Mouse (Mus musculus) embryonic fibroblast, embryonic 13.5 days (primary cell): ENCODE measurements at regions not wholly inside any gene's neighbourhood (a gene's known extent, or its start where the extent isn't known, plus 50 kb on each side); places are given as distances from the start of the nearest gene placed in this dataset.

Source experiments
- H3K27ac ChIP-seq: 2 replicates; pipeline ENCODE4 v1.5.1; 2012; ENCODE audit warnings: low read length, control low read depth, inconsistent platforms; ENCODE audit not compliant: insufficient read depth
- H3K4me1 ChIP-seq: 2 replicates; pipeline ENCODE4 v1.6.1; 2011; ENCODE audit warnings: low read length; ENCODE audit not compliant: control insufficient read depth, insufficient read depth
- H3K4me3 ChIP-seq: 2 replicates; pipeline ENCODE4 v1.5.1; 2011; ENCODE audit warnings: mild to moderate bottlenecking, control low read depth, low read length; ENCODE audit not compliant: insufficient read depth
- CTCF ChIP-seq: IDR thresholded peaks from 2 replicates; pipeline ENCODE4 v1.5.1; 2011; ENCODE audit warnings: mild to moderate bottlenecking, control low read depth, low read length, moderate library complexity, borderline replicate concordance; ENCODE audit not compliant: insufficient read depth
- POLR2A ChIP-seq: IDR thresholded peaks from 2 replicates; pipeline ENCODE4 v1.6.1; 2011; ENCODE audit warnings: low read depth, mild to moderate bottlenecking, control low read depth, low read length, moderate library complexity

DNA sequence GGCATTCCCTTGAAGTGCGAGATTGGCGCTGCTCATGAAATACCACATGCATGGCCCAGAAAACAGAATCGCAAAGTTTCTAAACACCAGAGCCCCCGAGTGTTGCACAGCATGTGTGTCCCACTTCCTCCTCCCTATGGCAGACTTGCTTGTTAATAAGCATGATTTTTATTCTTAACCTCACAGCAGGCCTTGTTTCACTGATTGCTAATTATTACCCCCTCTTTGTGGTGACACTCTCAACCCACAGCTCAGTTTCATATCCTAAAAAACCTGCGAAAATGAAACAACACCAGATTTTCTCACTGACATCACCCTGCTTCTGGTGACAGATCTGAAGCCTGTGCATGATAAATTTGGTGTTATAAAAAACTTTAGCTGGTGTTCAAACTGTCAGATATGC, 1319.3 kb upstream of the Gm7489 start:
- Histone ChIP-seq H3K27ac (no peak overlapping the region), H3K4me1 (no peaks in the 10 kb centered on the region), H3K4me3 (no peak overlapping the region)
- TF ChIP-seq CTCF (no peak), POLR2A (no peak)

DNA sequence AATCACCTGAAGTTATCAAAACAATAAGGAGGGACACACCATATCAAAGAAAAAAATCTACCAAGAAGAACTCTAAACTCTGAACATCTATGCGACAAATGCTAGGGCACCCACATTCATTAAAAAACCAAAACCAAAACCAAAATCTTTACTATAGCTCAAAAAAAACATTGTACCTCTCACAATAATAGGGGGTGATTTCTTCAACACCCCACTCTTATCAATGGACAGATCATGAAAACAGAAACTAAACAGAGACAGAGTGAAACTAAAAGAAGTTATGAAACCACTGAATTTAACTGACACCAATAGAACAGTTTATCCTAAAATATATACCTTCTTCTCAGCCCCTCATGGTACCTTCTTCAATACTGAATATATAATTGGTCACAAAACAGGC, 1314.5 kb upstream of the Gm7489 start:
- no peak overlapping the region for H3K4me3 ChIP-seq
- no peak overlapping the region for H3K27ac ChIP-seq
- TF ChIP-seq CTCF (no peak), POLR2A (no peak)
- no peaks in the 10 kb centered on the region for H3K4me1 ChIP-seq

DNA sequence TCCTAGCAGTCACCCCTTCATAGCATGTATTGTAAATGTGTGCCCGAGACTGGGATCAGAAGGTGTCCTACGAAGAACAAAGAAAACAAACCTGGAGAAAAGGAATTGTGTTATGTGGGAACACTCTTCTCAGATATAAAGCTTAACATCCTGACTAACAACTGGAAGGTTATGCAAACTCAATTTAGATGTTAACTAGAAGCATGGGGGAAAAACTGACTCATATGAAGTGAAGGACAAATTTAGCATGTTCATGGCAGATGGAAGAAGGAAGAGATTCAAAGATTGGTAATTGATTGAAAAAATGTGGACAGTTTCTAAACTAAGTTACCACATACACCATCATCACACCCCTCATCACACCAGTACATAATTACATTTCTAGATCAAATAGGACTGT, 1307.1 kb upstream of the Gm7489 start:
- H3K27ac ChIP-seq = no peak overlapping the region
- H3K4me1 ChIP-seq = no peaks in the 10 kb centered on the region
- no peak overlapping the region for H3K4me3 ChIP-seq
- no peak for TF ChIP-seq CTCF
- TF ChIP-seq POLR2A = no peak

DNA sequence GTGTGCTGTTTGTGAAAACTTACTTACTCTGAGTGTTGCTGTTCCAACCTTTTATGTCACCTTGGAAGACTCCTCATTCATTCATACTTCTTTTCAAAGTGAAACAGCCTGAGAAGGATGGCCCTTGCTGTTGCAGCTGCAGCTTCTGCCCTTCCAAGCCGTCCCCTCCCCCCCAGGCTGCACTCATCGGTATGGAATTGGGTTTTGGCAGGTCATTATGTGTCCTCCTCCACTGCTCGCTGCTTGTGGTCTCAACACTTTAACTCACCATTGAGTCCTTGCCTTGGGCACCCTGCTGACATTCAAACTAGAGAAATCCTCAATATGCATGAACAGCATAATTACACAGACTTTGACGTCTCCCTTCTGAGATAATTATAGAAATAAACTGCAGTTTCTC, 1295.3 kb upstream of the Gm7489 start:
- Histone ChIP-seq H3K4me1 (no peaks in the 10 kb centered on the region; the same call in 1 of the 2 replicates), H3K4me3 (no peak overlapping the region), H3K27ac (no peak overlapping the region)
- no peak for TF ChIP-seq CTCF
- no peak for TF ChIP-seq POLR2A

DNA sequence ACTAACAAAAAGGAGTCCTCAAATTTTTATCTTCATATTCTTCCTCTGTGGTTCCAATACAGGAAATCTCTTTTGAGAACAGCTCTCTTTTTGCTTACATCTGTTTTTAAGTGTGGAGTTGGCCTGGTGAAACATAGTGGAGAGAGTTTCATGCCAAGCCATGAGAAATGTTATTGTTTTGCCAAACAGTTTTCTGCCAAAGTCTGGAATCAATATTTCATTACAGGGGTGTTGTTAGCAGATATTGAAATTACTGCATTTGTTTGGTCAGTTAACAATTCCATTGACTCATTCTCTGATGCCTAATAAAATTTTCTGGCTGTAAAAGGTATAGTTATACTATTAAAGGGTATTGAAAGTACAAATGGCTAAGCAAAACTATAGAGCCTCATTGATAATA, 1285.2 kb upstream of the Gm7489 start:
- Histone ChIP-seq H3K4me3 (no peak overlapping the region), H3K27ac (no peak overlapping the region), H3K4me1 (no peaks in the 10 kb centered on the region)
- TF ChIP-seq CTCF (no peak), POLR2A (no peak)

DNA sequence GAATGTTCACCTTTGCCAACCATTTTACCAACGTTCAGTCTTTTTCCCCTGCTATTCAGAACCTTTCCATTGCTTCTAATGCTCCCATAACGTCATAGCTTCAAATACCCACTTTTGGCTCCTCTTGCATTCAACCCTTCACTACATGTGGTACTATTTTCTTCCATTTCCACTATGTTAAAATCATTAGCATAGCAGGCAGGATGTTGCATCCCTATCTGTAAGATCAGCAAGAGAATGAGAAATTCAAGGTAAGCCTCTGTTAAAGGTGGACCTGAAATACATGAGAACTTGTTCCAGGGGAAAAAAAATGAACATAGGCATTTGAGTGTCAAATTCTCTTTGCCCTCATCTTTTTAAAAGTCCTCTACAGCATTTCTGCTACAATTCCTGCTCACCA, 1284.7 kb upstream of the Gm7489 start:
- no peak for TF ChIP-seq POLR2A
- TF ChIP-seq CTCF = no peak
- no peaks in the 10 kb centered on the region for H3K4me1 ChIP-seq
- H3K4me3 ChIP-seq = no peak overlapping the region
- no peak overlapping the region for H3K27ac ChIP-seq

DNA sequence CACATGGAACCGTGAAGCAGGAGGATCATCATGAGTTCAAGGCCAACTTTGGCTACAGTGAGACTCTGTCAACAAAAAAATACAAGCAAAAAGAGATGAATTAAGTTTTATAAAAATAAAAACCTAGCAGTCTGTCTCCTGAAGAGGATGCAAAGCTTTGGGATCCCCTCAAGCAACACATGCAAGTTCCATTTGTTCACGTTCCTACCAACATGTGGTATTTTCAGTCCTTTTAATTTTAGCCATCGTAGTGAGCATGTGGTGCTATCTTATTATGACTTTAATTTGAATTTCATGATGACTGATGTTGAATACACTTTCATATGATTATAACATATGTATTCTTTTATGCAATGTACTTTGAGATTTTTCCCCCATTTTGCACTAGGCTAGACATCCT, 1244.9 kb upstream of the Gm7489 start:
- H3K4me3 ChIP-seq = no peak overlapping the region
- TF ChIP-seq POLR2A (no peak), CTCF (no peak)
- H3K4me1 ChIP-seq = no peaks in the 10 kb centered on the region
- no peak overlapping the region for H3K27ac ChIP-seq

DNA sequence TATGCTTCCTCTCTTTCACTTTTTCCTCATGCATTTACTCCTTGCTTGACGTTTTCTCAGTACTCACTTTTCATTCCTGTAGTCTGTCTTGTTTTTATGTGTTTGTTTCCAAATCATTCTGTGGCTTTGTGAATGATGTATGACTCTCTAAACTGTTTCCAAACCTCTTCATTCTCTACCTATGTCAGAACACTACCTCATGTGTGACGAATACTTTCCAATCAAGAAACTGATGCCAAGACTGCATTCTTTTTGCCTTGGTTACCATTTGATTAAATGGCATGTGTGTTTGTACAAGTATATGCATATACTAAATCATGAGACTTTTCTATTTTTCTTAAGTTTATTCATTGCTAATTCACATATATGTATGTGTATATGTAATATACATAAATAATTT, 1238.7 kb upstream of the Gm7489 start:
- TF ChIP-seq POLR2A = no peak
- no peak for TF ChIP-seq CTCF
- no peaks in the 10 kb centered on the region for H3K4me1 ChIP-seq
- H3K27ac ChIP-seq = no peak overlapping the region
- no peak overlapping the region for H3K4me3 ChIP-seq

DNA sequence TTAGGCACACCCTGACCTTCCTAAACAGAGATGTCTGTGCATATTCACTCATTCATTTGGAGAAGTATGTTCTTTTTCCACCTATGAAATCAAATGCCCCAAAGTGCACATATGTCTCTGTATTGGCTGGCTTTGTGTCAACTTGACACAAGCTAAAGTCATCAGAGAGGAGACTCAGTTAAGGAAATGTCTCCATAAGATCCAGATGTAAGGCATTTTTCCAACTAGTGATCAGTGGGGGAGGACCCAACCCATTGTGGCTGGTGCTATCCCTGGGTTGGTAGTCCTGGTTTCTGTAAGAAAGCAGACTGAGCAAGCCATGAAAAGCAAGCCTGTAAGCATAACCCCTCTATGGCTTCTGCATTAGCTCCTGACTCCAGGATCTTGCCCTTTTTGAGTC, 1226.8 kb upstream of the Gm7489 start:
- Histone ChIP-seq H3K27ac (no peak overlapping the region), H3K4me3 (no peak overlapping the region), H3K4me1 (no peaks in the 10 kb centered on the region)
- TF ChIP-seq POLR2A (no peak), CTCF (no peak)
